Mouse (Mus musculus) spleen, adult 10 weeks (tissue): ENCODE results near the gene Vmn2r100. TPM values are rescaled to one million over a fixed set of nuclear protein-coding genes. Genes with fewer than 3 reads are reported as not detected.

ENCODE experiments used
- polyA plus RNA-seq: library from polyadenylated mRNA; stranded (reverse); fragments of 350-450 nt; fragmentation: Illumina TruSeq; extraction: RNeasy Lipid Tissue Mini Kit (QIAGEN cat#74804); gene quantifications from one replicate; pipeline ENCODE4 v1.2.3, GENCODE M21; 2015; ENCODE audit warnings: low replicate concordance; ENCODE audit not compliant: insufficient read depth

Vmn2r100 gene
- polyA plus RNA-seq = not detected

DNA sequence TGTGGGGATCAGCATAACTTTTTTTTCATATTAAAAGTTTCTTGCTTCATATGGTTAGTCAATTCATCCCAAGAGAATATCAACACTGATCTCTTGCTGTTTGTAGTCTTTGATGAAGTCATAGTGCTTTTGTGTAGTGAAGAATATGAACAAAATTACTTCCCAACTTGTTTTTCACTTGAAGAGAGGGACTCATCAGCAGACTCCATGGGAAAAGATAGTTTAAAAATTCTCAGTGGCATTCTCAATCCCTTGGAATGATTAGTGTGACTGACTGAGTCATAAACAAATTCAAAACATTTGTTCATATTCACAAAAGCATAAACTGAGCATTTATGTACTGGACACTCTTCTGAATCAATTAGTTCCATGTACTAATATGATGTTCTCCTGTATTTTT is at the start of gene Vmn2r100:
Gene Vmn2r100, plus strand, starts transcription at position 301 of the 400 bp plus-strand sequence.

DNA sequence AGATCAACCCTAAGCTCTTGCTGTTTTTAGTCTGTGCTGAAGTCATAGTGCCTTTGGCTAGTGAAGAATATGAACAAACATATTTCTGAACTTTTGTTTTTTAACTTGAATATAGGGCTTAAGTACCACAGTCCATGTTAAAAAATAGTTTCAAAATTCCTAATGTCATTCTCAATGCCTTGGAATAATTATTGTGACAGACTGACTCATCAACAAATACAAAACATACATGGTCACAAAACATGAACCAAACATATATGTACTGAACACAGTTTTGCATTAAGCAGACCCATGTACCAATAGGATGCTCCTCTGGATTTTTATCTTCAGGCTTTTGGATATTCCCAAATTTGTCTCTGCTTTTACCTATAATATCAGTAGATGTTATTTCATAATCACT is 72.4 kb downstream of the Vmn2r100 start, which contains the start of gene Vmn2r101:
Gene Vmn2r101, plus strand, starts transcription at position 301 of the 400 bp plus-strand sequence.

Other genes with a start within 250 kb of the Vmn2r100 start
- not detected for gene Vmn2r99, start 142.8 kb upstream of the Vmn2r100 start, polyA plus RNA-seq
- gene Vmn2r101, start 72.5 kb downstream of the Vmn2r100 start, polyA plus RNA-seq = not detected
- gene Vmn2r102, start 155.6 kb downstream of the Vmn2r100 start, polyA plus RNA-seq = not detected